Mouse (Mus musculus): ENCODE measurements around the gene Sh3d19. TPM values are rescaled to one million over a fixed set of nuclear protein-coding genes. Genes with fewer than 3 reads are reported as not detected.

The Sh3d19 gene
- polyA plus RNA-seq, 1 experiment from 2014 or later: 33.0 TPM

DNA sequence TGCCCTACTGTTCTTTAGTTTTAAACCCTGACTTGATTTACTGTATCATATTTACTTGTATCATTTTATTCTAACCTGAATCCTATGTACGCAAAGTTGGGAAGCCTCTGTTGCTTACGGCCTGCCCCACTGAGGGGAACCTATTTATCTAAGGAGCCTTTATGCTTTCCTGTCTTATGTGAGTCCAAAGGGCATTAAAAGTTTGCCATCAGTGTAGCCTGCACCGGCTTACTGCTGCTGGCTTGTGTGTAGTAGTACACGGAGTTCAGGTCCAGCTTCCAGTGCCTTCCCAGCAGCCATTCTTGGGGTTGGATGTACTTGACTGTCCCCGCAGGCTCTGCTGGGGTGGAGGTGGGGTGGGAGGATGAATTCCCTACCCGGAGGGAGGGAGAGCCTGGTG, 13.6 kb downstream of the Sh3d19 start:
- Histone ChIP-seq H3K4me2 (no peak overlapping the region), H3K27me3 (no peaks in the 10 kb centered on the region), H3K36me3 (no peaks in the 10 kb centered on the region), H3K27ac (no peak overlapping the region), H3K4me1 (no peaks in the 10 kb centered on the region), H3K4me3 (no peak overlapping the region), H3K9ac (no peak overlapping the region), H3K9me3 (no peaks in the 10 kb centered on the region)
- ATAC-seq (ENCODE audit: borderline replicate concordance, extremely low read depth, low FRiP score, low TSS enrichment): no peak
- 87% methylated on average over 6 of the region's 6 CpGs for WGBS

DNA sequence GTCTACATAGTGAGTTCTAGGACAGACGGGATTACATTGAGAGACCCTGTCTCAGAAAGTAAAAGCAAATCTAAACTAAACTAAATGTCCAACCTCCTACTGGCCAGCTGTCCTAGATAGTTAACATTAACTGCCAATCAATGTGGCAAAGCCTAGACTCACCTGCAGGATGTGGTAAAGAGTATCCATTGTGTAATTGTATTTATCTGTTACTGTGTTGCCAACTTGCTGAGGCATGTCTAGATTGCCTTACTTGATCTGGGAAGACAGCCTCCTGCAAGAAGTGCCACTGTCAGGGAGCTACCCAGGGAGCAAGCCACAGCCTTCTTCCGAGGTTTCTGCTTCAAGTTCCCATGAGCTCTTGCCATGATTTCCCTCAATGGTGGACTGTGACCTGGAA, 16.3 kb downstream of the Sh3d19 start:
- no peak overlapping the region for H3K4me3 ChIP-seq
- H3K4me1 ChIP-seq: no peaks in the 10 kb centered on the region
- no peak overlapping the region for H3K9ac ChIP-seq
- no peak overlapping the region for H3K4me2 ChIP-seq
- whole genome bisulfite sequencing: 77% methylated on average over 2 of the region's 2 CpGs
- no peaks in the 10 kb centered on the region for H3K27me3 ChIP-seq
- H3K27ac ChIP-seq: no peak overlapping the region
- no peaks in the 10 kb centered on the region for H3K36me3 ChIP-seq
- H3K9me3 ChIP-seq: no peaks in the 10 kb centered on the region
- ATAC-seq (ENCODE audit: borderline replicate concordance, extremely low read depth, low FRiP score, low TSS enrichment): no peak

DNA sequence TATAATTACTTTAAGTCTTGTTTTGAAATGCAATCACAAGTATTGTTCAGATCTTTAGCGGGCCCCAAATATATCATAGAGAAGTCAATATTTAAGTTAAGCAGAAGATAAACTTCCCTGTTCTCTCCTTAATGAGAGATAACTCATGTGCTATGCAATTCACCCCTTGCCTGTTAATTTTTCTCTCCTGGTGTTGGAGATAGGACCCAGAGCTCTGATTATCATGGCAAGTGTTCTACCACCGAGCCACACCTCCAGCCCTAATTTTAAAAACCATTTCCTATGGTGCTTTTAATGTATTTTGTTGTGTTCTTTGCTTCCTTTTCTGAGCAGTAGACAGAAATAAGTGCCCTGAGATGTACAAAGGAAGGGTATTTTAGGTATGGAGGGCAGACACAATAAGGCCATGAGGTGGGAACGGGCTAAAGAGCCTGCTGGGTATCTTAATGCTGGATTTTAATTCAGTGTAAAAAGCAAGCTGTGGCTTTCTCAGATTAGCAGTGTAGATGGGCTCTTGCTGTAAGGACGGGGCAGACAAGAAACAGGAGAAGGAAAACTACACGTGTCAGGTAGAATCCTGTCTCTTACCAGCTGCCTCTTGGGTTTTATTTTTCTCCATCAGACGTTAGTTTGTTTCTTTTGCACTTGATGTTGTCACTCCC, 20.4 kb downstream of the Sh3d19 start:
- Histone ChIP-seq H3K4me2 (no peak overlapping the region), H3K36me3 (no peaks in the 10 kb centered on the region), H3K4me1 (0 out of 2 replicates have a peak, but pooled peaks cover 6% of the 10 kb centered on the region), H3K27me3 (no peaks in the 10 kb centered on the region), H3K9ac (no peak overlapping the region), H3K27ac (no peak overlapping the region), H3K4me3 (no peak overlapping the region), H3K9me3 (no peaks in the 10 kb centered on the region)
- 60% methylated on average over 6 of the region's 6 CpGs for WGBS
- no peak for ATAC-seq (ENCODE audit: borderline replicate concordance, extremely low read depth, low FRiP score, low TSS enrichment)

DNA sequence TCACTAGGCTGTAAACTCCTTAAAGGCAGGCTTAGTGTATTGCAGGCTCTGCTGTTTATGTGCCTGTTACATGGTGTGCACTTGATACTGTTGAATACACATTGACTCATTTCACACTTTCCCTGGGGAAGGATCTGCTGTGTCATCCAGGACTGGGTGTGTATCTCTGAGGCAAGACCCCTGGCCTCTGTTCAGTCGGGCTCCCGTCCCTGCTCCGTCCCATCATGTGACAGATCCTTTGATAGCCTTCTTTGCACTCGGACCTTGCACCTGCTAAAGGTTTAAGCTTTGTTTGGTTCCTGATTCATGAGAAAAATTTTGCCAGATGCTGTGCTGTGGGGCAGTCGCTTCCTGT, 20.9 kb downstream of the Sh3d19 start:
- H3K27ac ChIP-seq: no peak overlapping the region
- 59% methylated on average over 5 of the region's 5 CpGs for WGBS
- ATAC-seq (ENCODE audit: borderline replicate concordance, extremely low read depth, low FRiP score, low TSS enrichment): no peak
- 0 out of 2 replicates have a peak, but pooled peaks cover 6% of the 10 kb centered on the region for H3K4me1 ChIP-seq
- no peak overlapping the region for H3K4me3 ChIP-seq
- H3K36me3 ChIP-seq: no peaks in the 10 kb centered on the region
- H3K4me2 ChIP-seq: no peak overlapping the region
- H3K9ac ChIP-seq: no peak overlapping the region
- H3K27me3 ChIP-seq: no peaks in the 10 kb centered on the region
- no peaks in the 10 kb centered on the region for H3K9me3 ChIP-seq

DNA sequence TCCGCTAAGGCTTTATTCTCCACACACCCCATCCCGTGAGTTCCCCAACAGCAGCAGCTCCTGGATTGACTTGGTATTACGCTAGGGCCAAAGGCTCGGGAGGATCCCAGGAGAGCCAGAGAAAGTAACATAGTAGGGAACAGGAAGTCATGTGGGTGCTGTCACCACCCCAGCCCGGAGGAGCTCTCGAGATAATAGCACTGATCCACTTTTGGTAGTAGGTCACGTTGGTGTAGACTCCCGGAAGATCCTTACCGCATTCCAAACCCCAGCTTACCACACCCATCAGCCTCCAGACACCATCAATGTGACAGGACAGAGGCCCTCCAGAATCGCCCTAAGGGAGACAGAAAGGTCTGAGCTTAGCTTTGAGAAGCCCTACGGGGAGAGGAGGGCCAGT, 22.8 kb downstream of the Sh3d19 start:
- no peaks in the 10 kb centered on the region for H3K27me3 ChIP-seq
- H3K36me3 ChIP-seq: no peaks in the 10 kb centered on the region
- H3K9me3 ChIP-seq: no peaks in the 10 kb centered on the region
- WGBS: 63% methylated on average over 11 of the region's 11 CpGs
- H3K4me1 ChIP-seq: 0 out of 2 replicates have a peak, but pooled peaks cover 6% of the 10 kb centered on the region
- no peak overlapping the region for H3K27ac ChIP-seq
- ATAC-seq (ENCODE audit: borderline replicate concordance, extremely low read depth, low FRiP score, low TSS enrichment): no peak
- H3K4me3 ChIP-seq: no peak overlapping the region
- no peak overlapping the region for H3K9ac ChIP-seq
- H3K4me2 ChIP-seq: no peak overlapping the region

DNA sequence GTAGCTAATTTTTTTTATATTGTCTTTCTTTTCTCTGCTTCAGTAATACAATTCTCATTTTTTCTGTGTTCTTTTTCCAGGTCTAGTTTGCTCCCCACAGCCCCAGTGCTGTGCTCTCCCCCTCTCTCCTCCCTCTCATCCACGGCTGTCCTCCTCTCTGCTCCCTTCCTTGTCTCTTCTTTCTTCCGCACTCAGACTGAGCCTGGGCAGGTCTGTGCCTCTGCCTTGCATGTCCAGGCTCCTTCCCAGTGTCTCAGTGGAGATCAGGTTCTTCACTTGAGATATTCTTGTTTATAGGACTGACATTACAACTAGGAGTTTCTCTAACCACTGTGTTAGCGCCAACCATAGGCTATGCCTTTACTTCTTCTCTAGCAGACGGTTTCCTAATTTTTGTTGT, 23.7 kb downstream of the Sh3d19 start:
- Histone ChIP-seq H3K9ac (no peak overlapping the region), H3K27ac (no peak overlapping the region), H3K27me3 (no peaks in the 10 kb centered on the region), H3K36me3 (no peaks in the 10 kb centered on the region), H3K4me1 (0 out of 2 replicates have a peak, but pooled peaks cover 6% of the 10 kb centered on the region), H3K4me2 (no peak overlapping the region), H3K4me3 (no peak overlapping the region), H3K9me3 (no peaks in the 10 kb centered on the region)
- no peak for ATAC-seq (ENCODE audit: borderline replicate concordance, extremely low read depth, low FRiP score, low TSS enrichment)
- 78% methylated on average over 4 of the region's 4 CpGs for WGBS

DNA sequence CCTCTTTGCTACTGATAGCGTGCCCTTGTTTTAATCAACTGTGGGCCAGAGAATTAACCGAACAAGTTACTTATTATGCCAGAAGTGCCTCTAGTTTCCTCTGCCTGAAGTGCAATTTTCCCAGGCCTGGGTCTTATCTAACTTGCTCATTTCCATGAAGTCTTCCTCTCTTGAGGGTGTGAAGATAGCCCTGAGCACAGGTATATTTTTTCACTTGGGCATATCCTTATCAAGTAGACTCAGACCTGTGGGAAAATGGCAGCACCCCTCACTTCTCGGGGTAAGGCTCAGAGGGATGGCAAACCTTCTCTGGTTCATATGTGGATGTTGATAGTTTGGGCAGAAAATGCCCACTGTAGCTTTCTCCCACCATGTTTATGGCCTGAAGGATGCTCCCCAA, 30.4 kb downstream of the Sh3d19 start:
- ATAC-seq (ENCODE audit: borderline replicate concordance, extremely low read depth, low FRiP score, low TSS enrichment): no peak
- 77% methylated on average over 3 of the region's 3 CpGs for WGBS
- H3K9ac ChIP-seq: no peak overlapping the region

DNA sequence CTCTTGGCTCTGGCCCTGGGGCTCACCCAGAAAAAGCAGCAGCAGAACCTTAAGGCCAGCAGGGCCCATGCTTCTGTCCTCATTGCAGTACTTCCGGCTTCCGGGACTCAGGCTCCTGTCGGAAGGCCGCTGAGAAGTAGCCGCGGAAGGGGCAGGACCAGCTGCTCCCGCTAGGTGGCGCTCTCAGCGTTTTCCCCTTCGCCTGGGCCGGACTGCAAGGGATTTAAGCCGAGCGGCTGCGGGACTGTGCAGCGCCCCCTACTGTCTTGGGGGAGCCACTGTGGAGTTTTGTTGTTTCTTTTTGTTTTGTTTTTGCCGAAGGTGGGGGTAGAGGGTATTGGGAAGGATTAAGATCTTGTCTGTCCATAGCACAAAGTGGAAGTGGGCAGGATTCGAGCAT, 31.5 kb downstream of the Sh3d19 start, which contains the start of gene Prss48:
Gene Prss48 (minus strand): TSS at position 69 of the 400 bp plus-strand sequence.
- Histone ChIP-seq H3K4me2 (no peak within 1 kb of the TSS), H3K4me1 (no peaks in the 10 kb centered on the region), H3K9ac (no peak within 1 kb of the TSS), H3K9me3 (no peaks in the 10 kb centered on the region), H3K27ac (peak within 1 kb of the TSS; percentile 48), H3K4me3 (no peak within 1 kb of the TSS), H3K27me3 (no peaks in the 10 kb centered on the region), H3K36me3 (no peaks in the 10 kb centered on the region)
- WGBS: 72% methylated on average over 17 of the region's 17 CpGs
- ATAC-seq (ENCODE audit: borderline replicate concordance, extremely low read depth, low FRiP score, low TSS enrichment): no peak

More for the DNA sequence above, 30.4 kb downstream of the Sh3d19 start:
- Histone ChIP-seq H3K36me3 (no peaks in the 10 kb centered on the region), H3K4me1 (no peaks in the 10 kb centered on the region), H3K4me3 (no peak overlapping the region), H3K27me3 (no peaks in the 10 kb centered on the region), H3K4me2 (no peak overlapping the region), H3K27ac (no peak overlapping the region), H3K9me3 (no peaks in the 10 kb centered on the region)

DNA sequence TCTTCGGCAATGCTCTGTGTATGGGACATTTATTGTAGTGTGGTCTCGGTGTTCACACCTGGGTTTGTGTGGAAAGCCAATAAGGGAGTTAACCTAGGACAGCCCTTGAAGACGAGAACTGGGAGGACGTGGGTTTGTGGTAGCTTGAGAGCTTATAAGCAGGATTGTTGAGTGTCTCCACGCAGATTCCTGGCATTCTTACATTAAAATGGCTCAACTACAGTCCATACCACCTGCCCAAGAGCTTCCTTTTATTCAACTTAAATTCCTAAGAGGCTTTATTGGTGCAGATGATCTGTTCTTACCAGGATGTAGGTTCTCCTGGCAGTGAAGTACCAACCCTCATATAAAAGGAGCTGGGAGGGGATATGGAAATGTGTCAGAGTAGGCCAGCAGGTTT, 32.0 kb downstream of the Sh3d19 start:
- H3K9me3 ChIP-seq: no peaks in the 10 kb centered on the region
- H3K27me3 ChIP-seq: no peaks in the 10 kb centered on the region
- 61% methylated on average over 5 of the region's 5 CpGs for WGBS
- H3K36me3 ChIP-seq: no peaks in the 10 kb centered on the region
- no peak overlapping the region for H3K4me2 ChIP-seq
- peak; percentile 19; the same call in 1 of the 2 replicates for ATAC-seq (ENCODE audit: borderline replicate concordance, extremely low read depth, low FRiP score, low TSS enrichment)
- H3K27ac ChIP-seq: peak overlapping the region; percentile 48
- no peaks in the 10 kb centered on the region for H3K4me1 ChIP-seq
- H3K9ac ChIP-seq: no peak overlapping the region
- H3K4me3 ChIP-seq: no peak overlapping the region

DNA sequence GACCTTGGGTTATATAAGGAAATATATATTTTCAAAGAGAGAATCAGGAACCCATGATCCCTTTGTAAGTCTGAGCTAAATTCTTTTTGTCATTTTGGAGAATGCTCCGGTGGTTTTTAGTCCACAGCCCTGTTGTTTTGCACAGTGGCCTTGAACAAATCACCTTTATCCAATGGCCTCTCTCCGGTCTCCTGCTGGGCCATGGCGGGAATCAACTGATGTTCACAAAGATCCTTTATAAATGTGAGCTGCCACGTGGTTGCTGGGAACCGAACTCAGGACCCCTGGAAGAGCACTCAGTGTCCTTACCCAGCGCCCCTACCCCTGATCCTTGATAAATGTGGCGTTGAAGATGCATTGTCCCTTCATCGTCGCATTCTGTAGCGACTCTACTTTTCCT, 33.8 kb downstream of the Sh3d19 start:
- Histone ChIP-seq H3K4me1 (no peaks in the 10 kb centered on the region), H3K4me3 (no peak overlapping the region), H3K4me2 (no peak overlapping the region), H3K27ac (no peak overlapping the region), H3K27me3 (no peaks in the 10 kb centered on the region), H3K9me3 (no peaks in the 10 kb centered on the region), H3K9ac (no peak overlapping the region), H3K36me3 (peaks cover 6% of the 10 kb centered on the region)
- ATAC-seq (ENCODE audit: borderline replicate concordance, extremely low read depth, low FRiP score, low TSS enrichment): no peak
- 89% methylated on average over 10 of the region's 10 CpGs for WGBS

DNA sequence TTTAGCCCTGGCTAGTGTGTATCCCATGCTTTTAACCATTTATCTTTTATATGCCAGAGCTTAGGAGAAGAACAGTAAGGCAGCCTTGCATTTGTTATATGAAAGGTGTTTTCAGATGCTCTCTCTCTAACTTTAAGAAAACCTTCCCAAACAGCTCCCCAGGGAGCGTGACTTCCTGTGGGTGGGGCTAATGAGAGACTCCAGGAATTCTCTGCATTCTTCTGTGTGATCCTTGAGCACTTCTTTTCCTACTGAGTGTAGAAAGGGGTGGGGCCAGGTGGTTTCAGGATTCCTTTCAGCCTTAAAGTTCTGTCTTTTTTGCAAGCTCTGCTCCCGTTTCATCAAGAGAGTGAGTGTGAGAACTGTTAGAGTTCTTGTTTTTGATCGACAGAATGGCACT, 39.7 kb downstream of the Sh3d19 start:
- H3K27ac ChIP-seq: peak overlapping the region; percentile 6; the same call in 1 of the 2 replicates
- no peaks in the 10 kb centered on the region for H3K9me3 ChIP-seq
- H3K4me1 ChIP-seq: peaks cover 13% of the 10 kb centered on the region; the same call in 1 of the 2 replicates
- H3K4me3 ChIP-seq: no peak overlapping the region
- peaks cover 6% of the 10 kb centered on the region for H3K36me3 ChIP-seq
- H3K27me3 ChIP-seq: no peaks in the 10 kb centered on the region
- 38% methylated on average over 3 of the region's 3 CpGs for WGBS
- no peak overlapping the region for H3K9ac ChIP-seq
- peak; percentile 52; the same call in 1 of the 2 replicates for ATAC-seq (ENCODE audit: borderline replicate concordance, extremely low read depth, low FRiP score, low TSS enrichment)
- no peak overlapping the region for H3K4me2 ChIP-seq

DNA sequence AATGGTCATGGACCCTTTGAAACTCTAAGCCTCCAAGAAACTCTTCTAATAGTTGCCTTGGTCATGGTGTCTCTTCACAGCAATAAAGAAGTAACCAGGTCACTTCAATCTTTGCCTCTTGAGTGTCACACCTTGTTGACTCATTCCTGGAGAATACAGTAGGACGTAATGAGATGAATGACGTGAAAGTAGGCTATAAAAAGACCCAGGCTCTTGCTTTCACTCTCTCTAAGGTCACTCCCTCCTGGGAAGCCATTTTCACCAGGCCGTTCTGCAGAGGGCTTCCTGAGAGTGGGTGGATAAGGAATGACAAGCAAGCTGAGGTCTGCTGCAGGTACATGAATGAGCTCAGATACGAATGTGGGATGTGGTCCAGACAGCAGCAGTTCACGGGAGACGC, 40.5 kb downstream of the Sh3d19 start:
- H3K4me3 ChIP-seq: no peak overlapping the region
- peaks cover 13% of the 10 kb centered on the region; the same call in 1 of the 2 replicates for H3K4me1 ChIP-seq
- no peaks in the 10 kb centered on the region for H3K9me3 ChIP-seq
- peaks cover 6% of the 10 kb centered on the region for H3K36me3 ChIP-seq
- H3K27ac ChIP-seq: no peak overlapping the region; the same call in 1 of the 2 replicates
- H3K4me2 ChIP-seq: no peak overlapping the region
- H3K27me3 ChIP-seq: no peaks in the 10 kb centered on the region
- ATAC-seq (ENCODE audit: borderline replicate concordance, extremely low read depth, low FRiP score, low TSS enrichment): no peak
- no peak overlapping the region for H3K9ac ChIP-seq
- WGBS: 68% methylated on average over 6 of the region's 6 CpGs
